Mouse (Mus musculus) heart, adult 2 months (tissue): ENCODE measurements around the gene Rcbtb2.

Experiments
- CTCF ChIP-seq: fragments of 200-600 bp; IDR thresholded peaks from 2 replicates; pipeline ENCODE4 v1.8.1; 2022; ENCODE audit warnings: antibody characterized with exemption, mild to moderate bottlenecking, moderate library complexity
- EP300 ChIP-seq: fragments of 200-500 bp; IDR thresholded peaks from 2 replicates; pipeline ENCODE4 v1.6.1; 2011; ENCODE audit warnings: low read depth, low read length, control low read depth; ENCODE audit not compliant: insufficient read depth
- POLR2A ChIP-seq: fragments of 200-500 bp; IDR thresholded peaks from 2 replicates; pipeline ENCODE4 v1.6.1; 2011; ENCODE audit warnings: mild to moderate bottlenecking, low read depth, low read length, control low read depth; ENCODE audit not compliant: insufficient read depth

DNA sequence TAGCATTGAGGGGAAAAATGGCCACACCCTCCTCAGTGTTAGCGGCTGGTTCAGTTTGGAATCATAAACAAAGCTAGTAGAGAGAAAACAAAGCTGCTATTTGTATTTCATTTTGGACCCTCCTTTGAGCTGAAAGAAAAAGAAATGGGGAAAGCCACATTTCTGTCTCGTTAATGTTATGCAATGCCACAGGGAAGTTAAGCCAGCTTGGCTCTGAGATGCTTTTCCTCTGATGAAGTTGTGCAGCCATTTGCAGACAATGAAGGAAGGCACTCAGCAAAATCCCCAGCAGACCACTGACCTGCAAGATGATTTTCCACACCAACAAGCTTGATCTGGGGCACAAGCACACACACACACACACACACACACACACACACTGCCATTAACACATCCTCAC lies 2.9 kb upstream of the Rcbtb2 start:
- TF ChIP-seq POLR2A (no peak), CTCF (no peak), EP300 (no peak)
